Mouse (Mus musculus) liver, embryonic 13.5 days (tissue): ENCODE results near the gene Psmd12. TPM values are rescaled to one million over a fixed set of nuclear protein-coding genes. Genes with fewer than 3 reads are reported as not detected.

Experiments used
- ATAC-seq: fragments of 200-750 bp; cut with Nextera tagmentation; 2 replicates; pipeline ENCODE4 v1.8.0; 2017; ENCODE audit warnings: low read depth, mild to moderate bottlenecking, moderate number of reproducible peaks, moderate library complexity
- DNase-seq: peaks from one replicate; pipeline ENCODE4 v3.0.0; 2022
- H3K27ac ChIP-seq: fragments of 300-500 bp; sonication (generic); 2 replicates; pipeline ENCODE4 v1.5.1; 2015; ENCODE audit warnings: moderate library complexity, mild to moderate bottlenecking, inconsistent platforms
- H3K27me3 ChIP-seq: fragments of 300-500 bp; sonication (generic); 2 replicates; pipeline ENCODE4 v1.6.1; 2015; ENCODE audit warnings: mild to moderate bottlenecking, inconsistent platforms
- H3K36me3 ChIP-seq: fragments of 300-500 bp; sonication (generic); 2 replicates; pipeline ENCODE4 v1.6.1; 2015; ENCODE audit warnings: mild to moderate bottlenecking, inconsistent platforms
- H3K4me1 ChIP-seq: fragments of 300-500 bp; sonication (generic); replicated peaks from 2 replicates; pipeline ENCODE4 v1.6.1; 2015; ENCODE audit warnings: inconsistent platforms
- H3K4me2 ChIP-seq: fragments of 300-500 bp; sonication (generic); 2 replicates; pipeline ENCODE4 v1.6.1; 2015; ENCODE audit warnings: inconsistent platforms, mild to moderate bottlenecking, moderate library complexity
- H3K4me3 ChIP-seq: fragments of 300-500 bp; sonication (generic); replicated peaks from 2 replicates; pipeline ENCODE4 v1.5.1; 2015; ENCODE audit warnings: mild to moderate bottlenecking, inconsistent platforms
- H3K9ac ChIP-seq: fragments of 300-500 bp; sonication (generic); 2 replicates; pipeline ENCODE4 v1.6.1; 2015; ENCODE audit warnings: mild to moderate bottlenecking, inconsistent platforms
- H3K9me3 ChIP-seq: fragments of 300-500 bp; sonication (generic); replicated peaks from 2 replicates; pipeline ENCODE4 v1.6.1; 2016; ENCODE audit warnings: inconsistent platforms
- WGBS: fragments of 180-500 bp; shearing (Covaris S2); methylation state at CpG from one replicate; pipeline ENCODE4 v1.1.7; 2015; ENCODE audit not compliant: insufficient replicate concordance; 5-methylcytosine and 5-hydroxymethylcytosine counted together
- polyA plus RNA-seq: library from polyadenylated mRNA; unstranded; fragments of >200 nt; fragmentation: Nextera tagmentation; extraction: Ambion mirVana; gene quantifications from 2 replicates; pipeline ENCODE4 v1.2.1, GENCODE M21; 2015

The Psmd12 gene
- polyA plus RNA-seq, 1 experiment from 2014 or later = 134 TPM

- H3K4me1 ChIP-seq = peaks cover 82% of the 10 kb centered on the region
- H3K9ac ChIP-seq = peak overlapping the region; percentile 67
- 0 out of 2 replicates have a peak overlapping the region, but pooled peaks have one; percentile 12 for H3K4me3 ChIP-seq
- peak overlapping the region; percentile 96 for H3K27ac ChIP-seq
- peaks cover under 1% of the 10 kb centered on the region; the same call in 1 of the 2 replicates for H3K36me3 ChIP-seq
- no peak for DNase-seq
- H3K27me3 ChIP-seq = no peaks in the 10 kb centered on the region
- ATAC-seq = no peak
- WGBS = 75% methylated on average over 9 of the region's 9 CpGs
- H3K4me2 ChIP-seq = peak overlapping the region; percentile 64
- no peaks in the 10 kb centered on the region for H3K9me3 ChIP-seq
Observed at GRCm38 (mm10) chr11:107447915-107448314, 31.4 kb upstream of the Psmd12 start.

- Histone ChIP-seq H3K27me3 (no peaks in the 10 kb centered on the region), H3K27ac (peak overlapping the region; percentile 96), H3K4me3 (peak overlapping the region; percentile 43), H3K4me1 (peaks cover 77% of the 10 kb centered on the region), H3K4me2 (peak overlapping the region; percentile 69), H3K36me3 (peaks cover 10% of the 10 kb centered on the region), H3K9me3 (no peaks in the 10 kb centered on the region), H3K9ac (peak overlapping the region; percentile 72)
- peak; percentile 82 for ATAC-seq
- WGBS = 31% methylated on average over 17 of the region's 17 CpGs
- peak; percentile 66 for DNase-seq
Observed at GRCm38 (mm10) chr11:107449169-107449910, 29.9 kb upstream of the Psmd12 start.

GRCm38 (mm10) chr11:107450097-107450496 is 29.2 kb upstream of the Psmd12 start:
- 74% methylated on average over 6 of the region's 6 CpGs for WGBS
- DNase-seq = no peak
- ATAC-seq = no peak
- Histone ChIP-seq H3K4me1 (peaks cover 80% of the 10 kb centered on the region), H3K27ac (peak overlapping the region; percentile 96), H3K4me3 (peak overlapping the region; percentile 43; the same call in 1 of the 2 replicates), H3K27me3 (no peaks in the 10 kb centered on the region), H3K9me3 (no peaks in the 10 kb centered on the region), H3K4me2 (peak overlapping the region; percentile 69), H3K9ac (peak overlapping the region; percentile 72), H3K36me3 (peaks cover 10% of the 10 kb centered on the region)

- Histone ChIP-seq H3K9ac (peak overlapping the region; percentile 72), H3K27me3 (no peaks in the 10 kb centered on the region), H3K4me1 (peaks cover 76% of the 10 kb centered on the region), H3K27ac (peak overlapping the region; percentile 96), H3K4me3 (peak overlapping the region; percentile 21), H3K4me2 (peak overlapping the region; percentile 69), H3K36me3 (peaks cover 10% of the 10 kb centered on the region), H3K9me3 (no peaks in the 10 kb centered on the region)
- ATAC-seq (peak; percentile 74), DNase-seq (peak; percentile 68)
- 12% methylated on average over 10 of the region's 10 CpGs for WGBS
Observed at GRCm38 (mm10) chr11:107451106-107451505, 28.2 kb upstream of the Psmd12 start.

- no peaks in the 10 kb centered on the region for H3K27me3 ChIP-seq
- H3K9me3 ChIP-seq = no peaks in the 10 kb centered on the region
- no peak overlapping the region for H3K4me2 ChIP-seq
- H3K27ac ChIP-seq = peak overlapping the region; percentile 96
- ATAC-seq (no peak), DNase-seq (no peak)
- H3K9ac ChIP-seq = peak overlapping the region; percentile 72; the same call in 1 of the 2 replicates
- H3K36me3 ChIP-seq = peaks cover 10% of the 10 kb centered on the region
- no peak overlapping the region for H3K4me3 ChIP-seq
- H3K4me1 ChIP-seq = peaks cover 73% of the 10 kb centered on the region
- WGBS = 71% methylated on average over 7 of the region's 7 CpGs
Observed at GRCm38 (mm10) chr11:107452053-107452452, 27.2 kb upstream of the Psmd12 start.

GRCm38 (mm10) chr11:107454546-107455462 is 24.5 kb upstream of the Psmd12 start:
- peak overlapping the region; percentile 52 for H3K4me2 ChIP-seq
- peaks cover 68% of the 10 kb centered on the region for H3K4me1 ChIP-seq
- peak overlapping the region; percentile 39 for H3K9ac ChIP-seq
- H3K36me3 ChIP-seq = peaks cover 10% of the 10 kb centered on the region
- 29% methylated on average over 19 of the region's 19 CpGs for WGBS
- no peaks in the 10 kb centered on the region for H3K9me3 ChIP-seq
- no peak for DNase-seq
- H3K27me3 ChIP-seq = no peaks in the 10 kb centered on the region
- peak overlapping the region; percentile 61 for H3K27ac ChIP-seq
- H3K4me3 ChIP-seq = peak overlapping the region; percentile 32
- 0 out of 2 replicates have a peak, but pooled peaks have one; percentile 29 for ATAC-seq

DNA sequence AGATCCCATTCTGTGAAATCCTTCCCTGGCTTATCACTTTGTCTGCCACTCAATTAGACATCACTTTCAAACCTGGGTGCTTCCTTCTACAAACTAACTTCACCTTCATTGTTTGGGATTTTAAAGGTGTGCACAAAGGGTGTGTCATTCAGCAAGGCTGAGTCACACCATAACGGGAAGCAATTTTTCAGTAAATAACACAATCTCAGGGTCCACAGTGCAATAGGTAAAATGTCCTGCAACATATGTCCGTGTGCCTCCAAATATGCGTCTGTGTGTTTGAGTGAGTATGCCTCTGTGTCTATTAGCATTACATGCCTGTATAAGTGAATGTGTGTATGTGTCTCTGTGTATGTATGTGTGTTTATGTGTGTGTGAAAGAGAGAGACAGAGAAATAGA is 22.0 kb upstream of the Psmd12 start:
- no peak overlapping the region for H3K4me2 ChIP-seq
- ATAC-seq (no peak), DNase-seq (no peak)
- H3K9ac ChIP-seq = no peak overlapping the region
- no peaks in the 10 kb centered on the region for H3K27me3 ChIP-seq
- no peak overlapping the region for H3K4me3 ChIP-seq
- WGBS = 81% methylated on average over 3 of the region's 3 CpGs
- H3K36me3 ChIP-seq = peaks cover 10% of the 10 kb centered on the region
- peaks cover 45% of the 10 kb centered on the region for H3K4me1 ChIP-seq
- H3K9me3 ChIP-seq = no peaks in the 10 kb centered on the region
- H3K27ac ChIP-seq = no peak overlapping the region; the same call in 1 of the 2 replicates

DNA sequence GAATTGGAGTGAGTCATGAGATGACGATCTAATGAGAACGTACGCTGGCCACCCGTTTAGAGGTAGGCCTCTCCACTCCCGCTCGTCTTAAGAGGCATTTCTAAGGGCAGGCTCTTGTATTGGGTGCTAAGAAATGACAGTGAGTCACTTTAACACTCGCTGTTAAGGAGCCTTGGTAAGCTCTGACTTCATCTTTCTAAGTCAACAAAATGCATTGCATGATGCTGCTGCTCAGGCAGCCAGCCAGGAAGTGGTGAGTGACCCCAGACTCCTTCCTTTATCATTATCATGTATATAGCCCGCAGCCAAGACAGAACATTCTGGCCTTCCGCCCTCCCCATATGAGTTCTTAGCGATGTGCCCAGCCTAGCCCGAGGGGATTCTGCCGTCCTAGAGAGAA is 21.0 kb upstream of the Psmd12 start:
- ATAC-seq (no peak), DNase-seq (no peak)
- Histone ChIP-seq H3K27ac (peak overlapping the region; percentile 34; the same call in 1 of the 2 replicates), H3K27me3 (no peaks in the 10 kb centered on the region), H3K9me3 (0 out of 2 replicates have a peak, but pooled peaks cover 2% of the 10 kb centered on the region), H3K4me1 (peaks cover 47% of the 10 kb centered on the region), H3K36me3 (peaks cover 7% of the 10 kb centered on the region), H3K9ac (no peak overlapping the region), H3K4me2 (no peak overlapping the region), H3K4me3 (no peak overlapping the region)
- 54% methylated on average over 12 of the region's 12 CpGs for WGBS

DNA sequence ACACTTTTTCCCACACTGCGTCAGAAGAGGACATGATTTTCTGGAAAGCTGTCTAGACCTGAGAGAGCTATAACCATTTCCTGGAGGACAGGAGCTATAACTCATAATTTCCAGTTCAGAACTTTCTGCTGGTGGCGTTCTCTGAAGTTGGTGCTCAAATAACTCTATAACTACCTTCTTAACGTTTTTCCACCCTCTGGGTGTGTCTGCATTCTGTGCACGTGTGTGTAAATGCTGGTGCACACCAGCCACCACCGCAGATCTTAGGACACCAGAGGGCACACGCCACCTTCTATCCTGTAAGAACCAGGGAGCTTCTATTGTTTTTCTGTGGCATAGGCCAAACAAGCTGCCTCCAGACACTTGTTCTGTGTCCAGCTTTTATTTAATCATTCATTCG is 20.3 kb upstream of the Psmd12 start:
- ATAC-seq (no peak), DNase-seq (no peak)
- H3K4me2 ChIP-seq = no peak overlapping the region
- H3K4me1 ChIP-seq = peaks cover 51% of the 10 kb centered on the region
- H3K36me3 ChIP-seq = peaks cover 4% of the 10 kb centered on the region; the same call in 1 of the 2 replicates
- H3K4me3 ChIP-seq = no peak overlapping the region
- 0 out of 2 replicates have a peak, but pooled peaks cover 2% of the 10 kb centered on the region for H3K9me3 ChIP-seq
- WGBS = 71% methylated on average over 7 of the region's 7 CpGs
- no peak overlapping the region for H3K9ac ChIP-seq
- H3K27ac ChIP-seq = peak overlapping the region; percentile 34
- no peaks in the 10 kb centered on the region for H3K27me3 ChIP-seq

- 83% methylated on average over 7 of the region's 7 CpGs for WGBS
- Histone ChIP-seq H3K4me1 (peaks cover 49% of the 10 kb centered on the region), H3K36me3 (peaks cover 4% of the 10 kb centered on the region; the same call in 1 of the 2 replicates), H3K4me3 (no peak overlapping the region), H3K9me3 (0 out of 2 replicates have a peak, but pooled peaks cover 2% of the 10 kb centered on the region), H3K9ac (no peak overlapping the region), H3K27me3 (no peaks in the 10 kb centered on the region), H3K27ac (no peak overlapping the region), H3K4me2 (no peak overlapping the region)
- DNase-seq (no peak), ATAC-seq (no peak)
Observed at GRCm38 (mm10) chr11:107459828-107460227, 19.5 kb upstream of the Psmd12 start.

GRCm38 (mm10) chr11:107462478-107462877 is 16.8 kb upstream of the Psmd12 start:
- Histone ChIP-seq H3K4me1 (peaks cover 58% of the 10 kb centered on the region), H3K36me3 (peaks cover 4% of the 10 kb centered on the region; the same call in 1 of the 2 replicates), H3K9ac (no peak overlapping the region), H3K27ac (no peak overlapping the region), H3K27me3 (no peaks in the 10 kb centered on the region), H3K4me3 (no peak overlapping the region), H3K4me2 (no peak overlapping the region), H3K9me3 (0 out of 2 replicates have a peak, but pooled peaks cover 2% of the 10 kb centered on the region)
- WGBS = 74% methylated on average over 3 of the region's 3 CpGs
- no peak for DNase-seq
- ATAC-seq = no peak
